In the genomic region with DNA sequence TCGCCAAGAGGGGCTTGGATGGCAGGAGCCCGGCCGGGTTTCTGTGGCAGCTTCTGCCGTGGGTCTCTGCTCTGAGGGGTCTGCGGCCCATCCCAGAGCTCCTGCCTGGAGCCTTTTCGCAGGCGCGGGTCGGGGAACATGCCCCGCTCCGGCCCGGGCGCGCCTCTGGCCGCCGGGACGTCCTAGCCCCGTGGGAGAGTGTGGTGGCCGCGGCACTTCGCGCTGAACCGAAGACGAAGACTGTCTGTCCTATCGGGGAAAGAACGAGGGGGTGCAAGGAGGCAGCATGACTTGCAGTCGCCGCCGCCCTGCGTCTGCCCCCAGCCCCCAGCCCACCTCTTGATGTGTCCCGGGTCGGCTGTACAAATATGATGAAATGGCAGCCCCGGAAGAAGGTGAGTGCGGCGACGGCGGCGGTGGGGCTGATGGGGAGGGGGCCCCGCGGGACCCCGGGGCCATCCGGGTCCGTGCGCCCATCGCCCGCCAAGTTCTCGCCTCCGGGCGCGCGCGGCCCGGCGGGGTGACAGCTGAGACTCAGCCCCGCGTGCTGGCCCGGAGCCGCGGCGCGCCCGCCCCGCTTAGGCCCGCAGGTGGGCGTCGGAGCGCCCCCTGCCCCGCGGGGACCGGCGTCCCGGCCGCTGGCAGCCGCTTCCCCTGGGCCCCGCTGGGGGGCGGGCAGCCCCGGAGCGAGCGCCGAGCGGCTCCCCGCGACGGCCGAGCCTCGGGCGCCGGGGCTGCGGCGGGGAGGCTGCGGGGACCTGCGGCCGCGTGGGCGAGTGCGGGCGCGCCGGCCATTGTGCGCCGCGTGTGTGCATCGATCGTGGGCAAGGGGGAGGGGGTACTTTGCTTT, we compare ENCODE assay signal across 8 mouse cellular contexts.
DNase-seq lines count a peak whose midpoint lies in the region; ATAC-seq and TF ChIP-seq lines count a peak whose summit lies in the region.

No protein-coding gene starts in this region.

- H3K27ac ChIP-seq in testis, adult 2 months (ENCODE audit: control insufficient read depth, insufficient read depth, low read depth, low read length), result peak overlapping the region; percentile 44; the same call in 1 of the 2 replicates
- H3K27ac ChIP-seq in intestine, postnatal 0 days (ENCODE audit: low read depth, low read length), result peak overlapping the region; percentile 82
- no peak overlapping the region; the same call in 1 of the 2 replicates for H3K27ac ChIP-seq in liver, embryonic 15.5 days (replicated peaks)
- peak overlapping the region; percentile 58 for H3K27ac ChIP-seq in neural tube, embryonic 11.5 days (ENCODE audit: low read depth, low read length)

- peak overlapping the region; percentile 47 for H3K4me3 ChIP-seq in testis, adult 2 months (ENCODE audit: control insufficient read depth, low read depth, low read length)
- peak overlapping the region; percentile 69 for H3K4me3 ChIP-seq in intestine, postnatal 0 days (ENCODE audit: low read depth, low read length)
- peak overlapping the region; percentile 57 for H3K4me3 ChIP-seq in liver, embryonic 15.5 days (replicated peaks)
- peak overlapping the region; percentile 64 for H3K4me3 ChIP-seq in neural tube, embryonic 11.5 days (ENCODE audit: low read depth, low read length)

- no peak for TF ChIP-seq CTCF in testis, adult 2 months (IDR thresholded peaks at IDR 0.05; ENCODE audit: control insufficient read depth, insufficient read depth, insufficient replicate concordance, low read depth, low read length)
- no peak for TF ChIP-seq CTCF in intestine, postnatal 0 days (IDR thresholded peaks at IDR 0.05; ENCODE audit: low read depth)

- WGBS in intestine, postnatal 0 days, result under 1% methylated on average over 81 of the region's 104 CpGs
- WGBS in liver, embryonic 15.5 days (ENCODE audit: insufficient replicate concordance), result under 1% methylated on average over 104 of the region's 104 CpGs
- under 1% methylated on average over 89 of the region's 104 CpGs for WGBS in neural tube, embryonic 11.5 days

- H3K4me1 ChIP-seq in testis, adult 2 months (ENCODE audit: control insufficient read depth, insufficient read depth, low read length), result peaks cover 15% of the 10 kb centered on the region
- no peaks in the 10 kb centered on the region for H3K4me1 ChIP-seq in intestine, postnatal 0 days (replicated peaks; ENCODE audit: control insufficient read depth, insufficient read depth, low read length)
- H3K4me1 ChIP-seq in liver, embryonic 15.5 days (replicated peaks), result no peaks in the 10 kb centered on the region
- no peaks in the 10 kb centered on the region for H3K4me1 ChIP-seq in neural tube, embryonic 11.5 days (ENCODE audit: control insufficient read depth, insufficient read depth, low read length)

- peak overlapping the region; percentile 73 for H3K9ac ChIP-seq in intestine, postnatal 0 days (ENCODE audit: low read depth, low read length)
- peak overlapping the region; percentile 39; the same call in 1 of the 2 replicates for H3K9ac ChIP-seq in liver, embryonic 15.5 days
- peak overlapping the region; percentile 61 for H3K9ac ChIP-seq in neural tube, embryonic 11.5 days (ENCODE audit: low read length)

- H3K27me3 ChIP-seq in testis, adult 2 months (ENCODE audit: control insufficient read depth, insufficient read depth, low read length), result no peaks in the 10 kb centered on the region
- no peaks in the 10 kb centered on the region for H3K27me3 ChIP-seq in intestine, postnatal 0 days (replicated peaks; ENCODE audit: control insufficient read depth, insufficient read depth, low read length)
- peaks cover 55% of the 10 kb centered on the region for H3K27me3 ChIP-seq in liver, embryonic 15.5 days
- H3K27me3 ChIP-seq in neural tube, embryonic 11.5 days (ENCODE audit: control insufficient read depth, insufficient read depth, low read length), result no peaks in the 10 kb centered on the region

- H3K36me3 ChIP-seq in testis, adult 2 months (ENCODE audit: control insufficient read depth, insufficient read depth, low read length), result no peaks in the 10 kb centered on the region
- no peaks in the 10 kb centered on the region for H3K36me3 ChIP-seq in intestine, postnatal 0 days (ENCODE audit: control insufficient read depth, insufficient read depth)
- H3K36me3 ChIP-seq in liver, embryonic 15.5 days (replicated peaks), result no peaks in the 10 kb centered on the region
- H3K36me3 ChIP-seq in neural tube, embryonic 11.5 days (ENCODE audit: control insufficient read depth, insufficient read depth, low read length), result no peaks in the 10 kb centered on the region

- H3K9me3 ChIP-seq in intestine, postnatal 0 days (ENCODE audit: control insufficient read depth), result no peaks in the 10 kb centered on the region
- no peaks in the 10 kb centered on the region for H3K9me3 ChIP-seq in liver, embryonic 15.5 days (replicated peaks)
- H3K9me3 ChIP-seq in neural tube, embryonic 11.5 days (ENCODE audit: control insufficient read depth, low read length), result no peaks in the 10 kb centered on the region

- DNase-seq in testis, postnatal 14 days (ENCODE audit: low spot score), result no peak
- peak; percentile 38 for DNase-seq in embryo, embryonic 10 days (ENCODE audit: low spot score)
- DNase-seq in heart, adult 11 months, result peak; percentile 97
- peak; percentile 71 for DNase-seq in neural tube, embryonic 11.5 days (ENCODE audit: low spot score)
- DNase-seq in thymus, postnatal 0 days (ENCODE audit: low spot score), result peak; percentile 51

- peak overlapping the region; percentile 97 for H3K4me2 ChIP-seq in intestine, postnatal 0 days (replicated peaks; ENCODE audit: low read depth)
- peak overlapping the region; percentile 73 for H3K4me2 ChIP-seq in liver, embryonic 15.5 days
- peak overlapping the region; percentile 96 for H3K4me2 ChIP-seq in neural tube, embryonic 11.5 days (ENCODE audit: low read depth)

- ATAC-seq in intestine, postnatal 0 days, result no peak; the same call in 1 of the 2 replicates
- ATAC-seq in liver, embryonic 15.5 days (ENCODE audit: insufficient read depth), result no peak; the same call in 1 of the 2 replicates
- ATAC-seq in neural tube, embryonic 11.5 days (ENCODE audit: insufficient read depth, low FRiP score, low TSS enrichment), result peak; percentile 58

- no peak for TF ChIP-seq POLR2A in testis, adult 2 months (IDR thresholded peaks at IDR 0.05; ENCODE audit: control insufficient read depth, low read depth, low read length)
